Mouse (Mus musculus) neural tube, embryonic 15.5 days (tissue): ENCODE measurements around the gene Bahd1. TPM values are rescaled to one million over a fixed set of nuclear protein-coding genes. Genes with fewer than 3 reads are reported as not detected.

Experiments used
- ATAC-seq: fragments of 200-750 bp; cut with Nextera tagmentation; 2 replicates; pipeline ENCODE4 v1.8.0; 2017; ENCODE audit warnings: mild to moderate bottlenecking, moderate TSS enrichment, moderate library complexity; ENCODE audit not compliant: low FRiP score
- H3K27ac ChIP-seq: fragments of 300-500 bp; sonication (generic); replicated peaks from 2 replicates; pipeline ENCODE4 v1.5.1; 2015; ENCODE audit warnings: mild to moderate bottlenecking, inconsistent platforms
- H3K27me3 ChIP-seq: fragments of 300-500 bp; sonication (generic); replicated peaks from 2 replicates; pipeline ENCODE4 v1.6.1; 2015; ENCODE audit warnings: inconsistent platforms
- H3K36me3 ChIP-seq: fragments of 300-500 bp; sonication (generic); 2 replicates; pipeline ENCODE4 v1.6.1; 2015; ENCODE audit warnings: inconsistent platforms
- H3K4me1 ChIP-seq: fragments of 300-500 bp; sonication (generic); 2 replicates; pipeline ENCODE4 v1.6.1; 2015; ENCODE audit warnings: inconsistent platforms
- H3K4me2 ChIP-seq: fragments of 300-500 bp; sonication (generic); 2 replicates; pipeline ENCODE4 v1.6.1; 2015; ENCODE audit warnings: inconsistent platforms, mild to moderate bottlenecking, moderate library complexity
- H3K4me3 ChIP-seq: fragments of 300-500 bp; sonication (generic); replicated peaks from 2 replicates; pipeline ENCODE4 v1.5.1; 2015; ENCODE audit warnings: mild to moderate bottlenecking, inconsistent platforms
- H3K9ac ChIP-seq: fragments of 300-500 bp; sonication (generic); replicated peaks from 2 replicates; pipeline ENCODE4 v1.6.1; 2015; ENCODE audit warnings: mild to moderate bottlenecking, inconsistent platforms
- H3K9me3 ChIP-seq: fragments of 300-500 bp; sonication (generic); replicated peaks from 2 replicates; pipeline ENCODE4 v1.6.1; 2016; ENCODE audit warnings: inconsistent platforms
- WGBS: fragments of 180-500 bp; shearing (Covaris S2); methylation state at CpG from one replicate; pipeline ENCODE4 v1.1.7; 2015; ENCODE audit warnings: mixed read lengths; 5-methylcytosine and 5-hydroxymethylcytosine counted together
- polyA plus RNA-seq: library from polyadenylated mRNA; unstranded; fragments of >200 nt; fragmentation: Nextera tagmentation; extraction: Ambion mirVana; gene quantifications from 2 replicates; pipeline ENCODE4 v1.2.1, GENCODE M21; 2015

Bahd1 gene
- polyA plus RNA-seq, 1 experiment from 2014 or later: 8.5 TPM

DNA sequence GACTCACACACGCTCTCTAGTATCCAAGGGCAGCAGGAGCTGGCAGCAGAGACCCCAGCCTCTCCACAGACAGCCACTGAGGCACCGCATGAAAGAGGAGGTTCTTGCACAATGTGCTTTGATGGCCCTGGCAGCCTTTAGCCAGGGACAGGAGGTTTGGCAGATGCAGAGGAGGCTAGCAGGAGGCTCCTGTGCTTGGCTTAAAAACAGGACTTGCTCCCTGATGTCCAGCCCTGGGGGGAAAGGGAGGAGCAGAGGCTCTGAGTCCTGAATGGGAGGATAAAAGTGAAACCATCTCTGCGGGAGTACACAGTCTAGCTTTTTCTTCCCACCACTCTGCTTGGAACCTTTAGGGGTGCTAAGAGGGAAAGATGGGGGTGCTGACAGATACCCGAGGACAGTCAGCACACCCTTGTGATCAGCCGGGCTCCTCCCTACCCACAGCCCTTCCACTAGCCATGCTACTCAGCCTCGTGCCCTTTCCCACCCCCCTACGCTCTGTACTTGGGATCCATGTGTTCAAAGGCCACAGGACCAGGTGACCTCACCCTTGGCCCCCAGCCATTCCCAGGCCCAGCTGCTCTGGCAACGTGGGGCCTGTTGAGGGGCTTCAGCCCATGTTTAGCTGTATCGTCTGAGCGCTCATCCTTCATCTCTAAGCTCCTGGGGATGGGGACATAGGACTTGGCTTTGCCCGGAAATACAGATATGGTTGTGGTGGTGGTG lies 13.5 kb downstream of the Bahd1 start:
- Histone ChIP-seq H3K27me3 (no peaks in the 10 kb centered on the region), H3K4me2 (no peak overlapping the region), H3K4me1 (peaks cover 36% of the 10 kb centered on the region), H3K4me3 (no peak overlapping the region), H3K9me3 (no peaks in the 10 kb centered on the region), H3K27ac (no peak overlapping the region), H3K9ac (no peak overlapping the region), H3K36me3 (peaks cover 14% of the 10 kb centered on the region; the same call in 1 of the 2 replicates)
- WGBS: 65% methylated on average over 11 of the region's 11 CpGs
- ATAC-seq: peak; percentile 22; the same call in 1 of the 2 replicates

DNA sequence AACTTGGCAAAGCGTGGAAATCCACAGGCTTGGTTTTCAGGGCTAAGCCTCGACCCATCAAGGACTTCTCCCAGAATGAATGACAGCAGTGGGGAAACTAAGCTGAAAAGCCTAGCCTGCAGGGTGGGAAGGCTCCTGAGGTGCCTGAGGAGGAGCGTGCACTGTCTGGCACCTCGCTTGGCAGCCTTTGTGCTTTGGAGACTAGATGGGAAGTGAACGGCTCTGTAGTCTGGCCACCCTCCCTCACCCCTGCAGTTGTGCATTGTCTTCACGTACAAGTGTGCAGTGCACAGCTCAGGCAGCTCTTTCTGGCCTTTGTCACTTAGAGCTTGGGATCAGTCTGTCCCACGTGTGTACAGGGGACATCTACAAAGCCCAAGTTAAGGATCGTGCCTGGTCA lies 14.5 kb downstream of the Bahd1 start:
- Histone ChIP-seq H3K9me3 (no peaks in the 10 kb centered on the region), H3K4me2 (no peak overlapping the region), H3K27me3 (no peaks in the 10 kb centered on the region), H3K4me3 (no peak overlapping the region), H3K36me3 (peaks cover 19% of the 10 kb centered on the region), H3K9ac (no peak overlapping the region), H3K4me1 (peaks cover 35% of the 10 kb centered on the region), H3K27ac (no peak overlapping the region)
- no peak for ATAC-seq
- 34% methylated on average over 8 of the region's 8 CpGs for WGBS

DNA sequence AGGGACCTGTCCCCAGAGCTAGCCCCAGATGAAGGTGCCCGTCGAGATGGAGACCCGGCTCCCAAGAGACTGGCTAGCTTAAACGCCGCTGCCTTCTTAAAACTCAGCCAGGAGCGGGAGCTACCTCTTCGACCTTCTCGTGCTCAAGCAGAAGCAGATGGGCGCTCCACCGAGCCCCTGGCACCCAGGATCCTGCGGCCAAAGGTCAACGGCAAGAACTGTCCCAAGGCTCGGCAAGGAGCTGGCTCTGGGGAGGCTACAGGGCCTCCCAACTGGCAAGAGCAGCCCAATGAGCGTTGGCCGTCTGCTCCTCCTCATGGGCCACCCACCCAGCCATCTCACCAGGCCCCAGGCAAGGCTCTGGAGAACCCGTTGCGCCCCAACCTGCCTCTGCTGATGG lies 16.3 kb downstream of the Bahd1 start:
- whole genome bisulfite sequencing: 93% methylated on average over 17 of the region's 17 CpGs
- Histone ChIP-seq H3K27me3 (no peaks in the 10 kb centered on the region), H3K27ac (no peak overlapping the region), H3K9ac (no peak overlapping the region), H3K9me3 (no peaks in the 10 kb centered on the region), H3K36me3 (peaks cover 30% of the 10 kb centered on the region), H3K4me2 (no peak overlapping the region), H3K4me1 (peaks cover 30% of the 10 kb centered on the region), H3K4me3 (no peak overlapping the region)
- ATAC-seq: no peak

DNA sequence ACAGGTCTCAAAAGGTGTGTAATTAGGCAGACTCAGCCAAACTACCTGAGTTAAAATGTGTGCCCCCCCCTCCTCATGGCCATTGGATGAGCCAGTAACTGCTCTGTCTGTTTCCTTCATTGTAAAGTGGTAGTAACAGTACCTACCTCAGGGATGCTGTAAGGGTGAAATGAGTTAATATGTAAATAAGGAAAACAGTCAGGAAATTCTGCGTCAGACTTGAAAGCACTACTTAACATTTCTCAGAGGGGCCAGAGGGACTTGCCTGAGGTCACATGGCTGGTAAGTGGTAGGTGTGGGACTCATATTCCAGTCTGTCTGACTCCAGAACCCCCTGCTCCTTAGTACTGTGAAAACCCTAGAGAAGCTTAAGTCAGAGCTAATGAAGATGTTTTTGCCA lies 18.4 kb downstream of the Bahd1 start:
- Histone ChIP-seq H3K9ac (no peak overlapping the region), H3K4me3 (no peak overlapping the region), H3K27me3 (no peaks in the 10 kb centered on the region), H3K27ac (no peak overlapping the region), H3K36me3 (peaks cover 49% of the 10 kb centered on the region), H3K4me1 (peaks cover 19% of the 10 kb centered on the region), H3K4me2 (no peak overlapping the region), H3K9me3 (no peaks in the 10 kb centered on the region)
- no peak for ATAC-seq
- 62% methylated on average over 1 of the region's 1 CpGs for WGBS

- Histone ChIP-seq H3K36me3 (peaks cover 50% of the 10 kb centered on the region), H3K4me3 (no peak overlapping the region), H3K27me3 (no peaks in the 10 kb centered on the region), H3K4me1 (peaks cover under 1% of the 10 kb centered on the region; the same call in 1 of the 2 replicates), H3K9me3 (no peaks in the 10 kb centered on the region), H3K27ac (no peak overlapping the region), H3K4me2 (no peak overlapping the region), H3K9ac (no peak overlapping the region)
- ATAC-seq: no peak
- 72% methylated on average over 3 of the region's 3 CpGs for WGBS
These were observed 20.3 kb downstream of the Bahd1 start for GRCm38 (mm10) chr2:118920428-118920827.

DNA sequence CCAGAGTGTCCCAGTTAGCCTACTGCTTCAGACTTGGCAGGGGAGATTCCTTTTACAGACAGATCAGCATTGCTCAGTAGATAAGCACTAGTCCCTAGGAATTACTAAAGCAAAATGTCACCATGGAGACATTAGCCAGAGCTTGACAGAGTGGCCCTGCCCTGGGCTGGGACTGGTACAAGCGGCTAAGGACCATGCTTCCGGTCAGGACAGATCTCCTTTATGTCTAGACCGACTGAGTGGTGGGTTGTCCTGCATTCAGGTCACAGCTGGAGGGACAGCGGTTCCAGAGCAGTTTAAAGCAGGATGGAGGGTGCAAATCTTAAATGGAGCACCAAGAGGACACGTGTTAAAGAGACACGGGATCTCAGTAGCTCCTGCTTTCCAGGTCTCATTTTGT lies 25.8 kb downstream of the Bahd1 start:
- H3K9ac ChIP-seq: peak overlapping the region; percentile 68; the same call in 1 of the 2 replicates
- ATAC-seq: peak; percentile 40

DNA sequence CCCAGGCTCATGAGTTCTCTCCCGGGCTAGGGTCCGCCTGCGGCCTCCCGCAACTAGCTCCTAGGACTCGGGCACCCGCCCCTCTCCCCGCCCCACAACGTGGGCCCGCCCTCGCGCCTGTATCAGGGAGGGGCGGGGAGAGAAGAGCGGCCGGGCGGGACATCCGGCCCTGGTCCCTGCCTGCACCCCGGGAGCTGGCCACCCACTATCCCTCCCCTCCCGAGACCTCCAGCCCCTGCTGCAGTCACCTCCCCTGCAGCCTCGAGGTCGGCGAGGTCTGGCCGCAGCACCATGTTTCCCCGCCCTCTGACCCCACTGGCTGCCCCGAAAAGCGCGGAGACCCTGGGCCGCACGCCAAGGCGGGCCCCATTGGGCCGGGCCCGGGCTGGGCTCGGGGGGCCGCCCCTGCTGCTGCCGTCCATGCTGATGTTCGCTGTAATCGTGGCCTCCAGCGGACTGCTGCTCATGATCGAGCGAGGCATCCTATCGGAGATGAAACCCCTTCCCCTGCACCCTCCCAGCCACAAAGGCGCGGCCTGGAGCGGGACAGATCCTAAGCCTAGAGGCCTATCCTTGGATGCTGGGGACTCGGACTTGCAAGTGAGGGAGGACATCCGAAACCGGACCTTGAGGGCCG lies 26.3 kb downstream of the Bahd1 start, which contains the start of gene Chst14:
Gene Chst14 (plus strand): TSS at position 136 of the 637 bp plus-strand sequence.
- under 1% methylated on average over 44 of the region's 47 CpGs for WGBS
- peak within 1 kb of the TSS; percentile 68 for H3K9ac ChIP-seq

More for the DNA sequence above, 25.8 kb downstream of the Bahd1 start:
- Histone ChIP-seq H3K4me1 (peaks cover 19% of the 10 kb centered on the region), H3K27ac (no peak overlapping the region; the same call in 1 of the 2 replicates), H3K27me3 (no peaks in the 10 kb centered on the region), H3K4me2 (peak overlapping the region; percentile 85), H3K4me3 (peak overlapping the region; percentile 57), H3K36me3 (peaks cover 25% of the 10 kb centered on the region), H3K9me3 (no peaks in the 10 kb centered on the region)
- 0% methylated on average over 6 of the region's 6 CpGs for WGBS

DNA sequence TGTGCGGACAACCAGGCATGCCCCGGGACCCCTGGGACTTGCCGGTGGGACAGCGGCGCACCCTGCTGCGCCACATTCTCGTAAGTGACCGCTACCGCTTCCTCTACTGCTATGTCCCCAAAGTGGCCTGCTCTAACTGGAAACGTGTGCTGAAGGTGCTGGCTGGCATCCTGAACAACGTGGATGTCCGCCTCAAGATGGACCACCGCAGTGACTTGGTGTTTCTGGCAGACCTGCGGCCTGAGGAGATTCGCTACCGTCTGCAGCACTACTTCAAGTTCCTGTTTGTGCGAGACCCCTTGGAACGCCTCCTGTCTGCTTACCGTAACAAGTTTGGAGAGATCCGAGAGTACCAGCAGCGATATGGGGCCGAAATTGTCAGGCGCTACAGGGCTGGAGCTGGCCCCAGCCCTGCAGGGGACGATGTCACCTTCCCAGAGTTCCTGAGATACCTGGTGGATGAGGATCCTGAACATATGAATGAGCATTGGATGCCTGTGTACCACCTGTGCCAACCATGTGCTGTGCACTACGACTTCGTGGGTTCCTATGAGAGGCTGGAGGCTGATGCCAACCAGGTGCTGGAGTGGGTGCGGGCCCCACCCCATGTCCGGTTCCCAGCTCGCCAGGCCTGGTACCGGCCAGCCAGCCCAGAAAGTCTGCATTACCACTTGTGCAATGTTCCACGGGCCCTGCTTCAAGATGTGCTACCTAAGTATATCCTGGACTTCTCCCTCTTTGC lies 27.0 kb downstream of the Bahd1 start:
- peaks cover 19% of the 10 kb centered on the region for H3K4me1 ChIP-seq
- H3K36me3 ChIP-seq: peaks cover 14% of the 10 kb centered on the region
- peak overlapping the region; percentile 57 for H3K4me3 ChIP-seq
- no peak overlapping the region for H3K27ac ChIP-seq
- H3K9ac ChIP-seq: peak overlapping the region; percentile 68
- peak overlapping the region; percentile 85 for H3K4me2 ChIP-seq
- no peaks in the 10 kb centered on the region for H3K9me3 ChIP-seq
- no peaks in the 10 kb centered on the region for H3K27me3 ChIP-seq
- no peak; the same call in 1 of the 2 replicates for ATAC-seq
- 38% methylated on average over 31 of the region's 31 CpGs for WGBS

More for the DNA sequence above, 26.3 kb downstream of the Bahd1 start, which contains the start of gene Chst14:
- H3K4me3 ChIP-seq: peak within 1 kb of the TSS; percentile 57
- peak; percentile 80 for ATAC-seq
- peaks cover 20% of the 10 kb centered on the region for H3K36me3 ChIP-seq
- H3K27me3 ChIP-seq: no peaks in the 10 kb centered on the region
- no peaks in the 10 kb centered on the region for H3K9me3 ChIP-seq
- peak within 1 kb of the TSS; percentile 85 for H3K4me2 ChIP-seq
- peaks cover 19% of the 10 kb centered on the region for H3K4me1 ChIP-seq
- H3K27ac ChIP-seq: no peak within 1 kb of the TSS; the same call in 1 of the 2 replicates

- Histone ChIP-seq H3K9ac (no peak overlapping the region), H3K27me3 (no peaks in the 10 kb centered on the region), H3K4me2 (no peak overlapping the region), H3K36me3 (no peaks in the 10 kb centered on the region), H3K4me3 (no peak overlapping the region), H3K9me3 (no peaks in the 10 kb centered on the region), H3K4me1 (no peaks in the 10 kb centered on the region), H3K27ac (no peak overlapping the region)
- ATAC-seq: no peak
- 79% methylated on average over 7 of the region's 7 CpGs for WGBS
These were observed 41.2 kb downstream of the Bahd1 start for GRCm38 (mm10) chr2:118941341-118941740.

GRCm38 (mm10) chr2:118943232-118943631 lies 43.1 kb downstream of the Bahd1 start:
- WGBS: 94% methylated on average over 6 of the region's 6 CpGs
- Histone ChIP-seq H3K27me3 (no peaks in the 10 kb centered on the region), H3K27ac (no peak overlapping the region), H3K4me1 (no peaks in the 10 kb centered on the region), H3K36me3 (no peaks in the 10 kb centered on the region), H3K9ac (no peak overlapping the region), H3K4me2 (no peak overlapping the region), H3K4me3 (no peak overlapping the region), H3K9me3 (no peaks in the 10 kb centered on the region)
- no peak for ATAC-seq

GRCm38 (mm10) chr2:118948818-118949217 lies 48.6 kb downstream of the Bahd1 start:
- Histone ChIP-seq H3K9ac (no peak overlapping the region), H3K4me1 (no peaks in the 10 kb centered on the region), H3K4me3 (no peak overlapping the region), H3K27me3 (no peaks in the 10 kb centered on the region), H3K27ac (no peak overlapping the region), H3K9me3 (no peaks in the 10 kb centered on the region), H3K4me2 (no peak overlapping the region), H3K36me3 (no peaks in the 10 kb centered on the region)
- ATAC-seq: no peak
- 80% methylated on average over 4 of the region's 4 CpGs for WGBS
